Mouse (Mus musculus): ENCODE data around the gene Plcb1.

Gene Plcb1

DNA sequence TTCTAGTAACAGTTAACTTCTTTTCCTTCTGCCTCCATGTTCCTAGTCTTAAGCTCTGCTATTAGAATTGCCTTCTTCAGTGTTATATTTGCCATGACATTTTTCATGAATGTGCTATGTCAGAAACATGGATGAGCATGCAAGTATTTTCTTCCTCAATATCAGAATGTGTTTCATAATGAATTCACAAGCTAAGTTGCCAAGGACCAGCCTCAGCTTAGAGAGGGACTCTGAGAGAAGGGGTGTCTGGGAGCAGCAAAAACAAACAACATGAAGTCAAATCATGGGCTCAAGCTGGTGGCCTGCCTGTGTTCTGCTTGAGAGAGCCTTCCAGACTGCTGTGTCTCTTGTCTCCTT is 718.1 kb downstream of the Plcb1 start:
- no peak for DNase-seq (ENCODE audit: low read depth, low spot score)

DNA sequence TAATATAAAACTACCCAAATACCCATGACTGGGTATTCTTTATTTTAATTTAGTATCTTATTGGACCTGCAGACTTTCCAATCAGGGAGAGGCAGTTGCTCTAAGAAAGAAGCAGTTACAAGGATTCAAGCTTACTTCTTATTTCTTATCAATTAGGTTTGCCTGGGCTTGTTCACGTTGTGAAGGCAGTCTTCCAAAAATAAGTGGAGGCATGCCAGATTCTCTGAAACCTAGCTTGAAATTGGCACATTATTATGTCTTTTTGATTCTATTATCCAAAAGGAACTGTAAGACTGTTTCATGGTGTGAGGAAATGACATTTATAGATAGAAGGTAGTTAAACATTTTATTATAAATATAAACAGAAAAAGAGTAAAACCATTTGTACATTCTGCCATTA is 721.2 kb downstream of the Plcb1 start:
- no peak for DNase-seq (ENCODE audit: low read depth, low spot score)

DNA sequence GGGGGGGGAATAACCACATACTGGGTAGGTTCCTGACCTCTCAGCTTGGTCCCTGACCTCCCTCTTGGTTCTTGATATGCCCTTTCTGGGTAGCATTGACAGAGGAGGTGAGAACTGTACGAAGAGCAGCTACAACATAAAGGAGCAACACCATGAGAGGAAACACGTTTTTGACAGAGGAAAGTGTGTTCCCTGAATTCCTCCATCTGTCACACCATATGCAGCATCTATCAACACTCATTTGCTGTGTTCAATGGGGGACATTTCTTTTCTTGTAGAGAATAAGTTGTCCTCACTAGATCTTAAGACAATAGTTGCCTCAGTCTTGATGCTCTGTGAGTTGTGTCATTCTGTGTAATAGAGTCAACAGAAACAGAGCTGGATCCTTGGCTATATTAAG is 733.1 kb downstream of the Plcb1 start:
- no peak for DNase-seq (ENCODE audit: low read depth, low spot score)
